Mouse (Mus musculus): Measurements from ENCODE around the gene Zkscan6.

The Zkscan6 gene

DNA sequence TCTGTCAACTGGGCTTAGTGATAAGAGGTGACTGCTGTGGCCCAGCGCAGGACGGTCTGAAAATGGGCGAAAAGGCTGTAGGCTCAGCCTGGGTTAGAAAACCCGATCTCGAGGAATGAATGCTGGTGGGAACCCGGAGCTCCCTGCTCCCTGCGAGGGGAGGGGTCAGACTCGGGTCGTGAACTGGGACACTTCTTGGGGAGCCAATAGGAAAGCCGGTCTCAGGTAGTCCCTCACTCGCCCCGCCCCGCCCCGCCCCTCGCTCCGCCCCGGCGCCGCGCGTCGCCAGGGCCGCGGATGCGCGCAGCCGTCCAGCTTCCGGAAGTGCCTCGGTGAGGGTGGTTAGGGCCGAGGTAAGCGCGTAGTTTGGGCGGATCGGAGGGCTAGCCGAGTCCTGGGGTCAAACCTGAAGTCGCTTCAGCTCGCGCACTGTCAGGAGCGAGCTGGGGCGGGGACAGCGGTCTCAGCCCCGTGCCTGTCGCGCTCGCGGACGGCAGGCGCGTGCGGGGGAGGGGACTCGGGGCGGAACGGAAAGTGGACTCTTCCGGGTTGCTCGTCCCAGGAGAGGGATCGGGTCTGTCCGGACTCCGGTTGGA, at the start of gene Zkscan6:
Gene Zkscan6, plus strand, starts transcription at position 267 of the 596 bp plus-strand sequence.
- DNase-seq (ENCODE audit: low spot score): peak; percentile 82

DNA sequence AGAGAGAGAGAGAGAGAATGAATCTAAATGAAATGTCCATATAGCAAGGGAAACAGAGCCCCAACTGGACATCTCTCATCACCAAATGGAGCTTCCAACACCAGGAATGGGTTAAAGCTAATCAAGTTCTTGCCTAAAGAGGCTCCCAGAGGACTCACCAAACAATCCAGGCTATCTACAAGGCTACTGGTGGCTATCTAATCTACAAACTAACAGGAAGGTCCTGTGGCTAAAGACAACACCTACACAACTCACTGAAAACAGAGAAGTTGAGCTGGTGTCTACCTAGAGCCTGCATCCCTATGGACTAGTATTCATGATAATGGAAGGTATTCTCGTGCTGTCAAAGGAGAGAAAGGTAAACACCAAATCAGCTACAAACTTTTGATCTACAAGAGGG, 47.6 kb upstream of the Zkscan6 start:
- no peak for DNase-seq (ENCODE audit: low spot score)

DNA sequence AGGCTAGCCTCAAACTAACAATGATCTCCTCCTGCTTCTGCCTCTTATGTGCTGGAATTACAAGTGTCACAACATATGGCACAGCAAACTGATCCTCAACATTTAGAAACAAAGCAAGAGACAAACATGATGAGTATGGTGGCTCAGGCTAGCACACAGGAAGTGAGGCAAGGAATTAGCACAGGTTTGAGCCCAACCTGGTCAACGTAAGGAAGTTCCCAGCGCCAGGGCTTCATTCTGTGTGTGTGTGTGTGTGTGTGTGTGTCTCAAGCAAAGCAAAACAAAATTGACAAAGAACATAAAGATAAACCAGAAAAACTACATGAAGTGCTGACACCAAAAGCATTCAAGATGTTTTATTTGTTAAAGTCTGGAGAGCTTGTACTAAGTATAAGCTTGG, 46.1 kb upstream of the Zkscan6 start:
- DNase-seq (ENCODE audit: low spot score): no peak

DNA sequence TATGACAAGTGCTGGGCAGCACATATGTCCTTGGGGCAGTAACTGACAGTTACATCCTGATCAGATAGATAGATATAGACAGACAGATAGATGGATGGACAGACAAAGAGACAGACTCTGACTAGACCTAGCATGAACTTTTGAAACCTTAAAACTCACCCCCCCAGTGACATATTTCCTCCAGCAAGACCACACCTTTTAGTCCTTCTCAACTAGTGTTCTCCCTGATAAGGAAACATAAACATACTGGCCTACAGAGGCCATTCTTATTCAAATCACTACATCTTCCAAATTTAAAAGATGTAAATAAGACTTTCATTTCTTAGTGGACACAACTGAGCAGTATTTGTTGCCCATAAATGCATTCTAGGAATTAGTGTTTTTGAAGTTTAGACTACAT, 38.5 kb upstream of the Zkscan6 start:
- no peak for DNase-seq (ENCODE audit: low spot score)

DNA sequence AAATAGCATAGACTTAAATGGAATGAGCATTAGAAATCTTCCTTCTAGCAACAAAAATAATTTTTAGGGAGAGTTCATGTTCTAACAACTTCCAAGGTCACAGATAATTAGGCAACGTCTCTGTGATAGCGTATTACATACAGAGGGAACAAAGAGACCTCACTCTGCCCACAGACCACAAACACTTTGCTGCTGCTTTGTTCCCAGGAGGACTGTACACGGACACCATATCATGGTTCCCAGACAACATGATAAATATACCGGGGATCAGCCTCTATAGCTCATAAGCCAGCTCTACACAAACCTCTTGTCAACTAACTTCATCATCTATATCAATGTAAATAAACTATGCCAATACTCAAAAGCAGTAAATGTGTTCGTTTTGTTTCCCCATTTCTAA, 37.0 kb upstream of the Zkscan6 start:
- peak; percentile 15 for DNase-seq (ENCODE audit: low spot score)

DNA sequence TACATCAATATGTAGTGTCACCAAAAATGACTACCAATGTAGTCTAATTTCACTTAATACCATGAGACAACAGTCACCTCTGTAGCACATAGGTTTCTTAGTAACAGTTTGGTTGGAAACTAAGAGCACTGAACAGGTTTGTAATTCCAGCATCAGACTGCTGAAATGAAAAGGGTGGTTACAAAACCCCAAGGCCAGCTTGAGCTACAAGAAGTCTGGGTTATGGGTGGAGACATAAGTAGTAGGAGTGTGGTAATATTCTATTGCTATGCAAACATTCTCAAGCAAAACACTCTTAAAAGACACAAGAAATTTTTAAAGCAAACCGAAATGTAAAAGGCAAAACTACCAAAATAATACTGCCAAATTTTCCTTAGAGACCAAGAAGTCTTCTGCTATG, 35.4 kb upstream of the Zkscan6 start:
- no peak for DNase-seq (ENCODE audit: low spot score)

DNA sequence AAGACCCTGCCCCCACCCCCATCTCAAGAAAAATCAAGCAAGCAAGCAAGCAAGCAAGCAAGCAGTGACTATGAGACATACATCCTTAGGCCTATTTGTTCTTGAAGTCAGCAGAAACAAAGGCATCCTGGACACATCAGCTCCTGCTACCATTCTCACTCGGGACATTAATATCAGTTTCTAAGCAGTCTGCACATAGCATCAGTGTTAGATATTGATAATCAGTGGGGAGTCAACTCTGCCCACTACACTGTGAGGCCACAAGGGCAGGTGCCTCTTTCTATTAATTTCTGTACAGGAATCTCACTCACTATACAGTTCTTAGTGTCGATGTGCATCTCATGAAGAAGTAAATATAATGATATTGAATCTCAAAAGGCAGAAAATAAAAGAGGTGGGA, 33.4 kb upstream of the Zkscan6 start:
- no peak for DNase-seq (ENCODE audit: low spot score)

DNA sequence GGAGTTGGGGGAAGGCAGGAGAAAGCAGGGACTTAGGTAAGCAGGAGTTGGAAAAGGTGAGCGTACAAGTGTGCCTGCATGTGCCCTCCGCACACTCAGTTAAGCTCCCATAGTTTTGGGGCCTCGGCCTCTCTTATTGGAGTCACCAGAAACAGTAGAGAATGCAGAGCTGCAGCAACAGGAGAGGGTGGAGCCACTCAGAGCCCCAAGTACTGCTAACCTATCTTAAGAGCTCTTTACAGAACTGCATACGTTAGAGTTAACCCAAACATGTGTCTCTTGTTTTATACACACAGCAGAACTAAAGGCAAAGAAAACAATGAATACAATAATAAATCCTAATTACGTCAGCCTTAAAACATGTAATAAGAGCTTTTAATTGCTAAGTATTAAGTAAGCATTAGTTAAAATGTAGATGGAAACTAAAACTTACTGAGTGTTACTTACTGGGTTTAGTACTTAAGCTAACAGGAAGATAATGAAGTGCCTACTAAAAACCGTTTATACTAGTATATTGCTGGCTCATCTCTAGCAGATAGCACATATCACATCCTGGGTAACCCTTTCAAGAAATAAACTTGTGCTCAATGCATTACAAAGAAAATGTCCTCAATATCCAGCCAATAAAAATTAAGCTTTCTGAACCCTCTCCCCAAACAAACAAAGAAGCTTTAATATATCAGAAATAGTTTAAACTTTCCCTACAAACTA, 32.9 kb upstream of the Zkscan6 start:
- DNase-seq (ENCODE audit: low spot score): no peak

DNA sequence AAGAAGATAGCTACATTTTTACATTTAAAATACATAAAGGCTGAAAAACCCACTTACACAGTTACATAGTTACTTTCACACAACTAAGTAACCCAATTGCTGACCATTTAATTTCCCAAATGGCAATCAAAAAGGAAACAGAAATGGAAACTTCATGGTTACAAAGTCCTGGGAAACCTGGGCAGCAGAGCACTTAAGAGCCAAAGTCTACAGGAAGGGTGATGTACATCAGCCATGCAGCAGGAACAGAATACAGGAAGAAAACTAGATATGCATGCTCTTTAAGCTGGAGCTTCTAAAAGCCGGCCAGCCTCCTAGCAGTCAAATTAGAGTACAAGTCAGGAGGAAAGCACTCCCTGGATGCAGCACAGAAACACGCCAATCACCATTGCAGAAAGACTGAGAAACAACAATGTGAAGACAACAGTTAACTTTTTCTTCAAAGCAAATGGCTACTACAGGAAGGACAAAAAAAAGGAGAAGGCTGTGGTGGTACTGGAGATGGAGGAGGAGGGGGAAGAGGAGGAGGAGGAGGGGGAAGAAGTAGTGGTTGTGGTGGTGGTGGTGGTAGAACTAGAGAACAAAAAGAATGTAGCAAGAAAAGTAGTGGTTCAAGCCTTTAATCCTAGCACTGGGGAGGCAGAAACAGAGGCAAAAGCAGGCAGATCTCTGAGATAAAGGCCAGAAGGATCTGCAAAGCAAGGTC, 29.9 kb upstream of the Zkscan6 start:
- peak; percentile 15 for DNase-seq (ENCODE audit: low spot score)

DNA sequence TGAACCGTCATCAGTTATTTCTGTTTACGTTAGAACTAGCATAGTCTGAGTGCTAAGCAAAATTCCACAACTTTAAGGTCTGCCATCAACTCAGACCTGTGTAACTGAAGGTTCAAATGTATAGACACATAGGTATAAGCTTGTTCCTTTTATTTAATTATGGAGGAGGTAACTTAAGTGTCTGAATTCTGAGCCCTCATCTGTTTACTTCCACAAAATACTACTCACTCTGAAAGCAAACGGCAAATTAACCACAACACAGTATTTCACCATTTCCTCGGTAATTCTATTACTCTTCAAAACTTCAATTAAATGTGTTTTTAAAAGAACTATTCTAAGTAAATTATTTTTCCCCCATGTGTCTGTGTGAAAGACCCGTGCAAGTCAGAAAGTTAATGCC, 29.2 kb upstream of the Zkscan6 start:
- no peak for DNase-seq (ENCODE audit: low spot score)

DNA sequence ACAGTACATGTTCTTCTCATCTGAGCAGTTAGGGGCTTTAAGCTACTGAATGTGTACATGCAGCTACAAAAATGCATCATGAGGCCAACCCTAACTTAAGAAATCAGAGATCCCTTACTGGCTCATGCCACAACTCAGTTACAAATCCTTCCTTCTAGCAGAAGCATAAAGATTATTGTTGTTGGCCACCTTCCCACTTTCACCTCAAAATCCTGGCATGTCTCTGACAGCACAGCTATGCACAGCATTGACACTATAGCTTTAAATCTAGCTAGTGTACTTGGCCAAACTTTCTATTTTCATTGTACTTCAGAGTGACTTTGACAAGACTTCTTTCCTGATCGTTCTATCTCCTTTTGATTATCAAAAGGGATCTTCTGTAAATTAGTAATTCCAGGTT, 27.9 kb upstream of the Zkscan6 start:
- DNase-seq (ENCODE audit: low spot score): no peak

DNA sequence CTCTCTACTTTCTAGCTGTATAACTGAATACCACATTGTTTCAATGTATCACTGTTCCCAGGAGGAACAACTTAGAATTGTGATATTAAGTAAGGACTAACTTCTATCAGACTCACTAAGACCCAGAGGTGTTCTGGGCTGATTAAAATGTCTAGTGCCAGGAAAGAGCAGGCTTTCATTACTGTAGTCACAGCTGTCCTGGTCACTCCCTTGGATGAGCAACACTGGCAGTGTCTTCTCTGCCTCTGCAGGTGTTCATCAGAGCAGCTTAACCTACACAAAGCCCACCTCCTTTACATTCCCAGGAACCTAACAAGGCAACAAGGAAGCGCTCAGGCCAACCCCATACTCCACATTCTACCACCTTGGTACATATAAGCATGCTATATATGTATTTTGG, 27.4 kb upstream of the Zkscan6 start:
- DNase-seq (ENCODE audit: low spot score): no peak

DNA sequence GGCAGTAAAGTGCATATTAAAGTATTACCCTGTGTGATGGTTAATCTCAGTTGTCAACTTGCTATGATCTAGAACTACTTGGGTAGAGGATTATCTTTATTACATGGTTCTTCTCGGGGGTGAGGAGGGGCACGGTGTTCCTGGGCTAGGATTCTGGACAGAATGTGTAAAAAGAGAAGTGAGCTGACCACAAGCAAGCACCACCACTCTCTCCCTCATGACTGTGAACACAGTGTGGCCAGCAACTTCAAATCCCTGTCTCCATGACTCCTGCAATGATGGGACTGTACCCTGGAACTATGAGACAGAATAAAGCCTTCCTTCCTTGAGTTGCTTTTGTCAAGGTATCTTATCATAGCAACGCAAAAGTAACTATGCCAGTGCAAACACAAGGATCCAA, 25.4 kb upstream of the Zkscan6 start:
- no peak for DNase-seq (ENCODE audit: low spot score)

DNA sequence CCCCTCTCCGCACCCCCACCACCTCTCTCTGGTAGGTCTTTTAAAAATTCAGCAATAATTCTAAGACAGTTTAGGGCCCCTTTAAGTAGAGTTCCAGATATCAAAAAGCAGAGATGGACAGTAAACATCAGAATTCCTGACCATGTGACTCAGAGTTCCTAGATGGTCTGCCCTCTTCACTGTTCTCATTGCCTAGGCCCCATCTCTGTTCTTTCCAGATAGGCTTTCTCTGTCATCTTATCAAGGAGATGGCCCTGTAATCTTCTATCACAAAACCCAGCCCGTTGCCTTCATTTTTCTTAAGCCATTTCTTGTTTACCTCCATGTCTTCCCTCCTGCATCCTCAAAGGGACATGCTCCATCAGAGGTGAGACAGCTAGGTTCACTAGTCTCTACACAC, 20.8 kb upstream of the Zkscan6 start:
- DNase-seq (ENCODE audit: low spot score): no peak

DNA sequence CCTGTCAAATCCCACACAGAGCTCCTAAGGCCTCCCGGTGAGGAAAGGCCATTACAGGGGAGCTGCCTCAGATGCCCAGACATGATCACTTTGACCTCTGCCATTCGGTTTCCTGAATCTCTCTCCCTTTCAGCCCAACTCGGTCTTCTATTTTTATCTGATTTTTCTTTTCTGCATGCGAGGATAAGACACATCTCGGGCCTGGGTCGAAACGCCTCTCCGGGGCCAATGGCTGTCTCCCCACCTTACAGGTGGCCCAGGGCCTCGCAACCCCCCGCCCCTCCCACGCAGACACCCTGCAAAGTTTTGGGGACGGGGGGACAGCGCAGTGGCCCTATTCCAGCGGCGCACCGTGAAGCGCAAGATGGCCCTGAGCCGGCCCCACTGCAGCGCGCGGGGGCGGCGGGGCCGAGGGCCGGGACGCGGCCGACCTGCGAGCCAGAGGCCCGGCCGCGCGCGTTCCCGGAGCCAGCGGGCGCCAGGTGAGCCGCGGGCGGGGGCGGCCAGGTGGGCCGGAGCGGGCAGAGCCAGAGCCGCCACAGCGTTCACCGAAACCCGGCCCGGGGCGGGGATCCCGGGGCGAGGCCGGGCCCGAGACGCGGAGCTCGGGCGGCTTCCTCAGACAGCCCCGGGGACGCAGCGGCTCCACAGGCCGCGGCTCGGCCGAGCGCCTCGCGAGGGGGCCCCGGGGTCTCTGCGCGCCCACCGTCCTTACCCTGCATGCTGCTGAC, 19.4 kb upstream of the Zkscan6 start:
- no peak for DNase-seq (ENCODE audit: low spot score)

DNA sequence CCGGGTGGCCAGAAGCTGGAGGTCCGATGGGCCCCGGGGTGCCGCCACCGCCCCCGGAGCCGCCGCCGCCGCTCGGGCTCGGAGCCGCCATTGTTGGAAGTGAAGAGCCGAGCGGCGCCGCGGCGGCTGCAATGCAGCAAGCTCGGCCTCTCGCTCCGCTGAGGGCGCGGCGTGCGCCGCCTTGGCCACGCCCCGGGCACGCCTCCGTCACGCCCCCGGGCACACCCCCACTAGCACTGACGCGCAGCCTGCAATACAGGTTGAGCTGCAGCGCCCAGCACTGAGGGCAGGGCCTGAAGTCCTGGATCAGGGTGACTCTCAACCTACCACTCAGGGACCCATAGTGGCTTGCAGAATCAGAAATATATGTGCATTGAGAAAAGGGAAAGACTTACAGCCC, 18.8 kb upstream of the Zkscan6 start, which contains the start of gene Map2k4:
Gene Map2k4, minus strand, starts transcription at position 144 of the 400 bp plus-strand sequence.
- peak; percentile 95 for DNase-seq (ENCODE audit: low spot score)

DNA sequence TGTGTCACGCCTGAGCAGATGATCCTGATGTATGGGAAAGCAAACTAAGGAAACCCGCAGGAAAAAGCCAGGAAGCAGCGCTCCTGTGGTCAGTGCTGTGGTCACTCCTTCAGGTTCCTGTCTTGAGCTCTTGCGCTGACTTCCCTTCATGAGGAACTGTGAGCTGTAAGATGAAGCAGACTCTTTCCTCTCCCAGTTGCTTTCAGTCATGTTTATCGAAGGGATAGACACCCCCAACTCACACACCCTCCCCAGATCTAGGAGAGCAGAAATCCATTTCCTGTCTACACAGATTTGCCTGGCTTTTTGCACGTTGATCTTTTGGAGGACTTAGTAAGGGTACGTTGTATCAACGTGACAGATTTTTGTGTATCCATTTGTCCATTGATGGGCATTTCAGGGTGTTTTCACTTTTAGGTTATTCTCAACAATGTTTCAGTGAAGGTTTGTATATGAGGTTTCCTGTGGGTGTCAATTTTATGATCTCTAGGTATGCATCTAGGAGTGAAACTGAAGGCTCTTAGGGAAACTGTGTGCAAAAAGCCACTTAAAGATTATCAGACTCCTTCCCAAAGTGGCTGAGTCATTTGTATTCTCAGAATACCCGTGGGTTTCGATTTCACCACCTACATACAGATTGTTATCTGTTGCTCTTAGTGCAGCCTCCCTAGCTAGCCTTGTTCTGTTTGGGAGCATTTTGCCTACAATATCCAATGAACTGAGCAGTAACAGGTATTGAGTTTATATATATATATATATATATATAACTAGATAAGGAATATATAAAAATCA, 12.4 kb upstream of the Zkscan6 start:
- no peak for DNase-seq (ENCODE audit: low spot score)

DNA sequence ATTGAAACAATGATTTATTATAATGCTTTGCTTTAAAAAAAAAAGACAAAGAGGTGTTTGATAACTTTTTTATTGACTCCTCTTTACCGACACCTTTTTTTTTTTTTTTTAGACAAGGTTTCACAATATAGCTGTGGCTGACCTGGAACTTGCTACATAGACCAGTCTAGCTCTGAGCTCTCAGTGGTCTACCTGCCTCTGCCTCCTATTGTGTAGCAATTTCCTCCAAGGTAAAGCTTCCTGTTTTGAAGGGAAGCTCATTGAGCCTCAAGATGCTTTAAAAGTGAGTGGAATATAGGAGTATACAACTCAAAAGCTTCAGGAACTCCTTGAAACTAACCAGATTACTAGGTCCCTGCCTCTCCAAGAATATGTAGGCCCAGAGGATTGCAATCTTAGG, 11.1 kb upstream of the Zkscan6 start:
- no peak for DNase-seq (ENCODE audit: low spot score)

DNA sequence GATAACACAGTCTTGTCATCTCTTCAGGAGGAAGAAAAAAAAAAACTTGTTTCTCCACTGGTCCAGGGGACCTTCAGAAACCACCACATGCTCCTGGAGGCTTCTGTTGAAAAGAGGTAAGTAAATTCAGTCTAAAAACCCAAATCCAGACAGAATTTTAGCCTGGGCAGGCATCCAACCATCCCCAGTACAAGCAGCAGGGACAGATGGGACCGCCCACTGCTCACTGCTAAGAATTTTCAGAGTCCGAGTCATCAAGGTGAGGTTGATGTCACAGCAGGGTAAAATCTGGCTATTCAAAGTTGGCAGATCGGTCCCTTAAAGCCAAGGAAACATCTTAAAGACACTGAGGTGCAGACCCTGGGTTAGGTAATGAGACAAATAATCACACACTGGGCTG, 5.1 kb upstream of the Zkscan6 start:
- DNase-seq (ENCODE audit: low spot score): no peak

DNA sequence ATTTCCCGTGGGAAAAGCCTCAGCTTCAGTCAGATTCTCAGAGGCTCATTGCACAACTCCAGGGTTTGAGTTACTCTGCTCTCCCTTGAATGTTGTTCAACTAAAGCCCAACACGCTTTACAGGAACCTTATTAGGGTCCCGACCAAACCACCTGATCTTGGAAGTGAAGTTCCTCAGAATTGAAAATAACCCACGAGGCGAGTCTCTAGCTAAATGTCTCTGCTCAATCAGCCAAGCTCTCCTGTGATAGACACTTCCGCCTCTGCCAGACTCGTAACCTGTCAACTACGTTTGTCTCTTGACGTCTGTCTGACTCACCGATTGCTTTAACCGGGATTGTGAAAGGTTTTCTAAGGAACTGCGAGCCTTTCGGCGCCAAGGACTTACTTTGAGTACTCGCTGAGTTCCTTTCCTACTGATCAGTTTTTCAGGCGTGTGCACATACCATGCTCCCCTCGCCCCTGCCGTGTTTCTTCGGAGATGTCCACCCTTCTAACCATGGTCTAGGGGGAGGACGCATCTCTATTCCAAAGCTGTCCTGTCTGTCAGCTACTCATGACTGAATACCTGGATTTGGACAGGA, 562 bp upstream of the Zkscan6 start:
- DNase-seq (ENCODE audit: low spot score): peak; percentile 78

DNA sequence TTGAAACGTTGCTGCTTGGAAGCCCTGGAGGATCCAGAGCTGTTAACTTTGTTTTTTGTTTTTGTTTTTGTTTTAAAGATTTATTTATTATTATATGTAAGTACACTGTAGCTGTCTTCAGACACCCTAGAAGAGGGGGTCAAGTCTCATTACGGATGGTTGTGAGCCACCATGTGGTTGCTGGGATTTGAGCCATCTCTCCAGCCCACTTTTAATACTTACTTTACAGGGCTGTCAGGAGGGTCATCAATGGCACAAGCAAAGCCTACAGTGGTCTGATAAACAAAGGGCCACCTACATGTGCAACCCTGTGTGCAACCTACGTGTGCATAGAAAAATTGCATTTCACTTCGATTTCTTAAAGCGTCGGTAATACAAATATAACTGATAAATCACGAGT, 626 bp downstream of the Zkscan6 start:
- no peak for DNase-seq (ENCODE audit: low spot score)

DNA sequence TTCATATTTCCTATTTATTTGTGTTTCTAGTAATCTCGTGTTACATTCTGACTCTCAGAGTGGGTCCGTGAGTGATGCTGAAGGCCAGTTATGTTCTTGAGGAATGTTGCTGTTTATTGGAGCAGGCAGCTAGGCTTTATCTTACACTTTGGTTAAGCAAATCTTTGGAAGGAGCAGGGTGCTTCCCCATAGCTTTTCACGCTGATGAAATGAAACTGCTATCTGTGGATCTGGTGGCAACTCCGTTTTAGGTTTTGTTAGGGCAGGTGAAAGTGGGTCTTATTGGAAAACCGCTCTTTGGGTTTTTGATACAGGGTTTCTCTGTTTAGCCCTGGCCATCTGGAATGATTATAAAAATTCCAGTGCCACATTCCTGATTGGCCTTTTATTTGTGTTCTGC, 5.1 kb downstream of the Zkscan6 start:
- no peak for DNase-seq (ENCODE audit: low spot score)

Data from T-cell, adult 2 months (primary cell).